Comparison of ENCODE assay signal across 40 mouse cellular contexts in the genomic region with DNA sequence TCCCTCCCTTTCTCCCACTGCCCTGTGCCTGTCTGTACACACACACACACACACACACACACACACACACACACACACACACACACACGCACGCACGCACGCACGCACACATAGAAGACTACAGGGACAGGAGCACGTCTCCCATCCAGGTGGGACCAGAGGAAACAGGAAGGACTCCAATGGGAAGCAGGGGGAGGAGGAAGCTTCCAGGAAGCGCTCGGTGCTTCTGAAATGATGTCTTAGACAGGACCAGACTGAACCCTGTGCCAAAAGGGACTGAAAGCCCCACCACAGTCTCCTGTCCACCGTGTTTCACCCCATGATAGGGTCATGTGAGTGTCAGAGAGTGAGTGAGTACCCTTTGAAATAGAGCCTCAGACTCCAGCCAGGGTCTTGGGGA. TPM values are rescaled to one million over a fixed set of nuclear protein-coding genes. Genes with fewer than 3 reads are reported as not detected.
"Had no signal": no experiment of that assay in that cellular context is flagged by ENCODE, and none has a peak within 500 bp of the region (broad histone marks: within the 10 kb centered on the region; RNA-seq: fewer than 3 reads in every experiment).

No protein-coding gene starts in this region.

- H3K27me3 ChIP-seq: kidney, embryonic 15.5 days; limb, embryonic 13.5 days; limb, embryonic 15.5 days had no signal

- H3K9me3 ChIP-seq: heart, embryonic 10.5 days; heart, embryonic 12.5 days; hindbrain, embryonic 12.5 days; kidney, embryonic 15.5 days; limb, embryonic 13.5 days; limb, embryonic 15.5 days; liver, embryonic 12.5 days had no signal

- DNase-seq: gastrocnemius, postnatal 14 days; gastrocnemius, postnatal 36 days; heart, adult 18-20 months; heart, postnatal 10 days; heart, postnatal 36 days; kidney, adult 11 months; kidney, adult 2 months; kidney, adult 9 months; kidney, postnatal 14 days; kidney, postnatal 36 days; layer of hippocampus, adult 9-11 months; layer of hippocampus, postnatal 36 days; left cerebral cortex, postnatal 4 days had no signal

- H3K9ac ChIP-seq: heart, embryonic 12.5 days; hindbrain, embryonic 12.5 days; hindbrain, embryonic 14.5 days; kidney, embryonic 15.5 days; limb, embryonic 13.5 days; limb, embryonic 15.5 days; liver, embryonic 12.5 days; liver, embryonic 14.5 days had no signal

- H3K4me3 ChIP-seq: heart, embryonic 10.5 days; heart, embryonic 12.5 days; hindbrain, embryonic 12.5 days; kidney, embryonic 15.5 days; limb, embryonic 13.5 days; limb, embryonic 15.5 days; liver, embryonic 12.5 days had no signal

- ATAC-seq: hindbrain, postnatal 0 days; intestine, embryonic 16.5 days; liver, embryonic 12.5 days had no signal

- H3K27ac ChIP-seq: heart, embryonic 10.5 days; hindbrain, embryonic 12.5 days; hindbrain, embryonic 14.5 days; hindbrain, postnatal 0 days; kidney, embryonic 15.5 days; kidney, postnatal 0 days; limb, embryonic 13.5 days; limb, embryonic 15.5 days; liver, embryonic 12.5 days; liver, embryonic 14.5 days had no signal

- H3K36me3 ChIP-seq: heart, embryonic 10.5 days; heart, embryonic 12.5 days; hindbrain, embryonic 12.5 days; kidney, embryonic 15.5 days; limb, embryonic 13.5 days; limb, embryonic 15.5 days; liver, embryonic 12.5 days had no signal

- H3K4me2 ChIP-seq: heart, embryonic 12.5 days; hindbrain, embryonic 12.5 days; hindbrain, embryonic 14.5 days; kidney, embryonic 15.5 days; limb, embryonic 13.5 days; limb, embryonic 15.5 days; liver, embryonic 12.5 days had no signal

RNA-seq across cellular contexts. Expression of a gene that starts 2.3 kb away (rescaled TPM):
- total RNA-seq: gastrocnemius, adult 18-20 months; gastrocnemius, adult 8-10 months; gastrocnemius, postnatal 14 days; gastrocnemius, postnatal 36 days; heart, adult 18-20 months; heart, adult 8-10 months; heart, postnatal 10 days; heart, postnatal 36 days; hematopoietic stem cell, adult 5-6 weeks; hindbrain, postnatal 0 days; layer of hippocampus, adult 18-20 months; layer of hippocampus, postnatal 14 days; left cerebral cortex, adult 18-20 months; left cerebral cortex, postnatal 10 days; left cerebral cortex, postnatal 25 days; left cerebral cortex, postnatal 4 days; liver, adult 2 months had no signal
- polyA plus RNA-seq: gonadal fat pad, adult 2 months; heart, embryonic 10.5 days; heart, embryonic 14.5 days; hindbrain, embryonic 12.5 days; hindbrain, embryonic 14.5 days; intestine, embryonic 14.5 days; kidney, adult 2 months; kidney, postnatal 0 days; large intestine, adult 2 months; limb, embryonic 11.5 days; limb, embryonic 13.5 days; limb, embryonic 15.5 days; liver, adult 2 months had no signal
